Comparison of ENCODE assay signal across 10 mouse cellular contexts in genomic region chr7:82785970-82786647, GRCm38 (mm10).
DNase-seq lines count a peak whose midpoint lies in the region; TF ChIP-seq lines count a peak whose summit lies in the region.
"Had no signal": no experiment of that assay in that cellular context is flagged by ENCODE, and none has a peak within 500 bp of the region (broad histone marks: within the 10 kb centered on the region; RNA-seq: fewer than 3 reads in every experiment).

No protein-coding gene starts in this region.

- H3K27ac ChIP-seq in heart, adult 2 months: no peak overlapping the region
- peak overlapping the region; percentile 96 for H3K27ac ChIP-seq in ES-Bruce4 (ENCODE audit: insufficient read depth, low read length)
- H3K27ac ChIP-seq in embryonic facial prominence, embryonic 10.5 days (replicated peaks): no peak overlapping the region
- H3K27ac ChIP-seq: embryonic facial prominence, embryonic 15.5 days; liver, embryonic 13.5 days had no signal

- DNase-seq in heart, adult 2 months: peak; percentile 21 to 55
- no peak for DNase-seq in heart, postnatal 4 days
- peak; percentile 66 to 68 for DNase-seq in adrenal gland, postnatal 36 days
- peak; percentile 39 to 48 for DNase-seq in layer of hippocampus, adult 8-10 months (ENCODE audit: low spot score in 2 of 2)
- no peak for DNase-seq in urinary bladder, adult 18-20 months (ENCODE audit: low spot score in 2 of 2)
- DNase-seq in embryonic facial prominence, embryonic 10.5 days (ENCODE audit: low spot score): no peak
- no peak for DNase-seq in urinary bladder, postnatal 25 days (ENCODE audit: low spot score)
- DNase-seq: liver, embryonic 13.5 days had no signal

- H3K79me2 ChIP-seq in heart, adult 2 months (replicated peaks; ENCODE audit: control insufficient read depth, insufficient read depth, low read length): no peaks in the 10 kb centered on the region

- no peak for TF ChIP-seq CTCF in heart, adult 2 months (IDR thresholded peaks at IDR 0.05)
- no peak for TF ChIP-seq CTCF in ES-Bruce4 (IDR thresholded peaks at IDR 0.05; ENCODE audit: low read depth, low read length)

- no peaks in the 10 kb centered on the region for H3K27me3 ChIP-seq in heart, adult 2 months (ENCODE audit: control insufficient read depth, insufficient read depth, low read length)
- no peaks in the 10 kb centered on the region for H3K27me3 ChIP-seq in ES-Bruce4 (ENCODE audit: control insufficient read depth, insufficient read depth, low read length, poor library complexity, severe bottlenecking)
- no peaks in the 10 kb centered on the region for H3K27me3 ChIP-seq in embryonic facial prominence, embryonic 10.5 days (replicated peaks; ENCODE audit: low read depth, poor library complexity, severe bottlenecking)
- H3K27me3 ChIP-seq: embryonic facial prominence, embryonic 15.5 days; liver, embryonic 13.5 days had no signal

- WGBS in heart, adult 2 months: 58% methylated on average over 2 of the region's 2 CpGs
- WGBS in embryonic facial prominence, embryonic 10.5 days: 78% methylated on average over 2 of the region's 2 CpGs

- H3K4me1 ChIP-seq in heart, adult 2 months (ENCODE audit: control insufficient read depth, insufficient read depth, low read length): no peaks in the 10 kb centered on the region
- H3K4me1 ChIP-seq in ES-Bruce4 (ENCODE audit: control insufficient read depth, insufficient read depth, low read length): peaks cover 14% of the 10 kb centered on the region
- peaks cover 13% of the 10 kb centered on the region; the same call in 1 of the 2 replicates for H3K4me1 ChIP-seq in embryonic facial prominence, embryonic 10.5 days
- H3K4me1 ChIP-seq: liver, embryonic 13.5 days had no signal

- H3K36me3 ChIP-seq in heart, adult 2 months (ENCODE audit: control insufficient read depth, insufficient read depth, low read length): no peaks in the 10 kb centered on the region
- no peaks in the 10 kb centered on the region for H3K36me3 ChIP-seq in ES-Bruce4 (ENCODE audit: control insufficient read depth, insufficient read depth, low read length, poor library complexity, severe bottlenecking)
- H3K36me3 ChIP-seq in embryonic facial prominence, embryonic 10.5 days (replicated peaks): no peaks in the 10 kb centered on the region
- H3K36me3 ChIP-seq: embryonic facial prominence, embryonic 15.5 days; liver, embryonic 13.5 days had no signal

- no peak overlapping the region for H3K4me3 ChIP-seq in heart, adult 2 months
- H3K4me3 ChIP-seq in ES-Bruce4 (ENCODE audit: low read depth, low read length): no peak overlapping the region
- no peak overlapping the region for H3K4me3 ChIP-seq in embryonic facial prominence, embryonic 10.5 days
- H3K4me3 ChIP-seq: embryonic facial prominence, embryonic 15.5 days; liver, embryonic 13.5 days had no signal

- H3K9me3 ChIP-seq in ES-Bruce4 (replicated peaks; ENCODE audit: control insufficient read depth, insufficient read depth, low read length, poor library complexity, severe bottlenecking): no peaks in the 10 kb centered on the region; the same call in 1 of the 2 replicates
- no peaks in the 10 kb centered on the region for H3K9me3 ChIP-seq in embryonic facial prominence, embryonic 10.5 days
- H3K9me3 ChIP-seq: embryonic facial prominence, embryonic 15.5 days; liver, embryonic 13.5 days had no signal

- intact Hi-C loops in heart, adult 2 months (cut with DNase I): no loop called here

- no peak for TF ChIP-seq EP300 in heart, adult 2 months (IDR thresholded peaks at IDR 0.05; ENCODE audit: insufficient read depth, low read depth, low read length)
- no peak for TF ChIP-seq EP300 in ES-Bruce4 (IDR thresholded peaks at IDR 0.05; ENCODE audit: insufficient read depth, low read depth, low read length)

- no peak overlapping the region for H3K9ac ChIP-seq in heart, adult 2 months (ENCODE audit: low read depth, low read length)
- H3K9ac ChIP-seq in ES-Bruce4 (ENCODE audit: low read depth, poor library complexity, severe bottlenecking): peak overlapping the region; percentile 68; the same call in 1 of the 2 replicates
- H3K9ac ChIP-seq: embryonic facial prominence, embryonic 15.5 days; liver, embryonic 13.5 days had no signal

- no peak for TF ChIP-seq POLR2A in heart, adult 2 months (IDR thresholded peaks at IDR 0.05; ENCODE audit: insufficient read depth, low read depth, low read length)
- TF ChIP-seq POLR2A in ES-Bruce4 (IDR thresholded peaks at IDR 0.05; ENCODE audit: insufficient read depth, low read length): no peak

Comparison
In these comparisons a context has a peak if more than half of its experiments do, and no peak if none do; other contexts are left out.
1. DNase-seq: peak in heart, adult 2 months (2 of 2), adrenal gland, postnatal 36 days (2 of 2) and layer of hippocampus, adult 8-10 months (2 of 2); none in heart, postnatal 4 days (single experiment), urinary bladder, adult 18-20 months (0 of 2), embryonic facial prominence, embryonic 10.5 days (single experiment) and urinary bladder, postnatal 25 days (single experiment).